Mouse (Mus musculus) gastrocnemius, postnatal 10 days (tissue): ENCODE data around the gene Gm29564. TPM values are rescaled to one million over a fixed set of nuclear protein-coding genes. Genes with fewer than 3 reads are reported as not detected.
"Not testable (repeated sequence)": the region's sequence is repeated elsewhere in the genome, so short reads cannot be mapped to it uniquely, and the experiment has no call there.

Experiments
- DNase-seq: peaks from one replicate; pipeline ENCODE4 v3.0.0; 2021; ENCODE audit warnings: mixed read lengths
- long read RNA-seq, 2 experiments: library from polyadenylated mRNA; stranded (forward); transcript quantifications; one replicate each; pipeline ENCODE4 v2.0.0; 2021
- total RNA-seq, 2 experiments: library from RNA; stranded (reverse); gene quantifications; 2 replicates each; pipeline ENCODE4 v1.2.3; 2021

Gm29564 gene
- not detected for total RNA-seq
- long read RNA-seq, experiment 1 = 0 reads
- long read RNA-seq, experiment 2 = 0 reads

DNA sequence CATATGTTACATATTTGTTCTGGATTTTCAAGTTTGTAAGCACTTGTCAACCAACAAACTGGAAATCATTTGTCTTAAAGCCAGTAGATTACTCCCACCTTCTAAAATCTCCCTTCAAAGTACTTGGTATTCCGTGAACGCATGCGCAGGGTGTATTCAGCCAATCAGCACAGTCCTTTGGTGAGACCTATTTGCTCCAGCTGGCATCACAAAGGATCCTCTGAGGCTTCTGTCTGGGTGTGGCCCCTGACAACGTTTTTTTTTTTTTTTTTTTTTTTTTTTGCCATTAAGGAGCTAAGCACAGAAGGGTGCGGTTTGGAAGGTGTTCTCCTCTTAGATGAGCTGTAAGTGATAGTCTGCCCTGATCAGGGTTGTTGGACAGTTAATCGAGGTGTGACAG is at the start of gene Gm29564:
Gene Gm29564, plus strand, starts transcription at position 301 of the 400 bp plus-strand sequence.
- not testable (repeated sequence) for DNase-seq

Other genes starting within 250 kb of the Gm29564 start
- not detected for gene Gm20867, start 249.8 kb upstream of the Gm29564 start, total RNA-seq